Mouse (Mus musculus) cortical plate, adult 2 months (tissue): ENCODE measurements around the gene Ahdc1.

Source experiments
- CTCF ChIP-seq: fragments of 200-500 bp; IDR thresholded peaks from 2 replicates; pipeline ENCODE4 v1.5.1; 2011; ENCODE audit warnings: mild to moderate bottlenecking, control low read depth, low read length; ENCODE audit not compliant: insufficient read depth; ENCODE audit errors: extremely low read depth
- POLR2A ChIP-seq: fragments of 200-500 bp; IDR thresholded peaks from 2 replicates; pipeline ENCODE4 v1.6.1; 2011; ENCODE audit warnings: mild to moderate bottlenecking, low read length, control low read depth; ENCODE audit not compliant: insufficient read depth; ENCODE audit errors: extremely low read depth

GRCm38 (mm10) chr4:132973186-132973585, 37.9 kb upstream of the Ahdc1 start:
- TF ChIP-seq POLR2A (no peak), CTCF (no peak)
